Mouse (Mus musculus) neural tube, embryonic 13.5 days (tissue): Measurements from ENCODE around the gene Kcnj11. TPM values are rescaled to one million over a fixed set of nuclear protein-coding genes. Genes with fewer than 3 reads are reported as not detected.

Source experiments
- ATAC-seq: fragments of 200-750 bp; cut with Nextera tagmentation; 2 replicates; pipeline ENCODE4 v1.8.0; 2017; ENCODE audit warnings: low read depth, mild to moderate bottlenecking, moderate TSS enrichment, moderate library complexity
- H3K27ac ChIP-seq: fragments of 300-500 bp; sonication (generic); replicated peaks from 2 replicates; pipeline ENCODE4 v1.5.1; 2015; ENCODE audit warnings: moderate library complexity, mild to moderate bottlenecking, inconsistent platforms
- H3K27me3 ChIP-seq: fragments of 300-500 bp; sonication (generic); 2 replicates; pipeline ENCODE4 v1.6.1; 2015; ENCODE audit warnings: mild to moderate bottlenecking, inconsistent platforms
- H3K36me3 ChIP-seq: fragments of 300-500 bp; sonication (generic); 2 replicates; pipeline ENCODE4 v1.6.1; 2015; ENCODE audit warnings: mild to moderate bottlenecking, inconsistent platforms
- H3K4me1 ChIP-seq: fragments of 300-500 bp; sonication (generic); replicated peaks from 2 replicates; pipeline ENCODE4 v1.6.1; 2015; ENCODE audit warnings: inconsistent platforms
- H3K4me2 ChIP-seq: fragments of 300-500 bp; sonication (generic); 2 replicates; pipeline ENCODE4 v1.6.1; 2015; ENCODE audit warnings: inconsistent platforms, mild to moderate bottlenecking, moderate library complexity
- H3K4me3 ChIP-seq: fragments of 300-500 bp; sonication (generic); 2 replicates; pipeline ENCODE4 v1.5.1; 2015; ENCODE audit warnings: mild to moderate bottlenecking, inconsistent platforms
- H3K9ac ChIP-seq: fragments of 300-500 bp; sonication (generic); 2 replicates; pipeline ENCODE4 v1.6.1; 2015; ENCODE audit warnings: moderate library complexity, mild to moderate bottlenecking, inconsistent platforms
- H3K9me3 ChIP-seq: fragments of 300-500 bp; sonication (generic); 2 replicates; pipeline ENCODE4 v1.6.1; 2016; ENCODE audit warnings: inconsistent platforms
- WGBS: fragments of 180-500 bp; shearing (Covaris S2); methylation state at CpG from one replicate; pipeline ENCODE4 v1.1.7; 2015; 5-methylcytosine and 5-hydroxymethylcytosine counted together
- polyA plus RNA-seq: library from polyadenylated mRNA; unstranded; fragments of >200 nt; fragmentation: Nextera tagmentation; extraction: Ambion mirVana; gene quantifications from 2 replicates; pipeline ENCODE4 v1.2.1, GENCODE M21; 2015

Kcnj11 gene
- polyA plus RNA-seq, 1 experiment from 2014 or later: 1.7 TPM

GRCm38 (mm10) chr7:46103075-46103591 is 2.6 kb upstream of the Kcnj11 start:
- 62% methylated on average over 8 of the region's 8 CpGs for WGBS
- Histone ChIP-seq H3K4me2 (no peak overlapping the region), H3K27ac (peak overlapping the region; percentile 72), H3K4me1 (peaks cover 36% of the 10 kb centered on the region), H3K36me3 (no peaks in the 10 kb centered on the region), H3K27me3 (peaks cover 12% of the 10 kb centered on the region), H3K4me3 (no peak overlapping the region), H3K9ac (no peak overlapping the region), H3K9me3 (no peaks in the 10 kb centered on the region)
- ATAC-seq: 0 out of 2 replicates have a peak, but pooled peaks have one; percentile 8

- Histone ChIP-seq H3K4me3 (peak overlapping the region; percentile 56), H3K27ac (no peak overlapping the region), H3K9ac (peak overlapping the region; percentile 84), H3K27me3 (peaks cover 25% of the 10 kb centered on the region), H3K9me3 (no peaks in the 10 kb centered on the region), H3K4me2 (peak overlapping the region; percentile 73), H3K36me3 (no peaks in the 10 kb centered on the region), H3K4me1 (peaks cover 35% of the 10 kb centered on the region)
- WGBS: 80% methylated on average over 13 of the region's 13 CpGs
- ATAC-seq: no peak
These were observed 882 bp downstream of the Kcnj11 start for GRCm38 (mm10) chr7:46099682-46100081.

- H3K36me3 ChIP-seq: no peaks in the 10 kb centered on the region
- 94% methylated on average over 19 of the region's 19 CpGs for WGBS
- H3K9me3 ChIP-seq: no peaks in the 10 kb centered on the region
- H3K9ac ChIP-seq: no peak overlapping the region
- no peak overlapping the region for H3K4me3 ChIP-seq
- no peak overlapping the region for H3K4me2 ChIP-seq
- ATAC-seq: no peak
- peaks cover 27% of the 10 kb centered on the region for H3K4me1 ChIP-seq
- H3K27me3 ChIP-seq: peaks cover 25% of the 10 kb centered on the region
- H3K27ac ChIP-seq: no peak overlapping the region
These were observed 1.7 kb downstream of the Kcnj11 start for GRCm38 (mm10) chr7:46098919-46099286.

GRCm38 (mm10) chr7:46098221-46098918 is 2.2 kb downstream of the Kcnj11 start:
- Histone ChIP-seq H3K4me2 (no peak overlapping the region), H3K9ac (no peak overlapping the region), H3K4me1 (peaks cover 22% of the 10 kb centered on the region), H3K36me3 (no peaks in the 10 kb centered on the region), H3K4me3 (no peak overlapping the region), H3K27ac (no peak overlapping the region), H3K9me3 (no peaks in the 10 kb centered on the region), H3K27me3 (peaks cover 25% of the 10 kb centered on the region)
- WGBS: 84% methylated on average over 19 of the region's 19 CpGs
- ATAC-seq: no peak

GRCm38 (mm10) chr7:46097319-46097783 is 3.2 kb downstream of the Kcnj11 start:
- 0 out of 2 replicates have a peak overlapping the region, but pooled peaks have one; percentile 4 for H3K4me2 ChIP-seq
- H3K4me1 ChIP-seq: peaks cover 17% of the 10 kb centered on the region
- H3K27ac ChIP-seq: no peak overlapping the region
- no peak overlapping the region for H3K9ac ChIP-seq
- peaks cover 27% of the 10 kb centered on the region for H3K27me3 ChIP-seq
- no peak overlapping the region for H3K4me3 ChIP-seq
- H3K36me3 ChIP-seq: no peaks in the 10 kb centered on the region
- no peaks in the 10 kb centered on the region for H3K9me3 ChIP-seq
- no peak for ATAC-seq
- WGBS: 66% methylated on average over 4 of the region's 4 CpGs

GRCm38 (mm10) chr7:46096136-46096535 is 4.4 kb downstream of the Kcnj11 start:
- Histone ChIP-seq H3K4me2 (no peak overlapping the region), H3K27me3 (peaks cover 31% of the 10 kb centered on the region), H3K4me1 (peaks cover 17% of the 10 kb centered on the region), H3K36me3 (no peaks in the 10 kb centered on the region), H3K4me3 (no peak overlapping the region), H3K27ac (no peak overlapping the region), H3K9me3 (no peaks in the 10 kb centered on the region), H3K9ac (no peak overlapping the region)
- 3% methylated on average over 4 of the region's 4 CpGs for WGBS
- peak; percentile 11; the same call in 1 of the 2 replicates for ATAC-seq

GRCm38 (mm10) chr7:46092803-46093202 is 7.8 kb downstream of the Kcnj11 start:
- no peak for ATAC-seq
- Histone ChIP-seq H3K4me1 (peaks cover 2% of the 10 kb centered on the region; the same call in 1 of the 2 replicates), H3K9ac (no peak overlapping the region), H3K36me3 (no peaks in the 10 kb centered on the region), H3K27me3 (peaks cover 19% of the 10 kb centered on the region; the same call in 1 of the 2 replicates), H3K4me2 (no peak overlapping the region), H3K4me3 (no peak overlapping the region), H3K27ac (no peak overlapping the region), H3K9me3 (peaks cover 14% of the 10 kb centered on the region)
- WGBS: 35% methylated on average over 8 of the region's 8 CpGs

- peaks cover 20% of the 10 kb centered on the region for H3K36me3 ChIP-seq
- no peak overlapping the region for H3K4me3 ChIP-seq
- no peaks in the 10 kb centered on the region for H3K4me1 ChIP-seq
- H3K9me3 ChIP-seq: peaks cover 14% of the 10 kb centered on the region
- 0 out of 2 replicates have a peak, but pooled peaks cover 5% of the 10 kb centered on the region for H3K27me3 ChIP-seq
- ATAC-seq: no peak
- WGBS: 84% methylated on average over 6 of the region's 6 CpGs
- H3K4me2 ChIP-seq: no peak overlapping the region
- no peak overlapping the region for H3K27ac ChIP-seq
- H3K9ac ChIP-seq: no peak overlapping the region
These were observed 12.3 kb downstream of the Kcnj11 start for GRCm38 (mm10) chr7:46088241-46088640.

GRCm38 (mm10) chr7:46086378-46086777 is 14.2 kb downstream of the Kcnj11 start:
- 89% methylated on average over 6 of the region's 6 CpGs for WGBS
- Histone ChIP-seq H3K36me3 (peaks cover 39% of the 10 kb centered on the region), H3K9me3 (peaks cover 14% of the 10 kb centered on the region), H3K4me3 (no peak overlapping the region), H3K4me2 (no peak overlapping the region), H3K4me1 (no peaks in the 10 kb centered on the region), H3K27ac (no peak overlapping the region), H3K27me3 (no peaks in the 10 kb centered on the region), H3K9ac (no peak overlapping the region)
- no peak for ATAC-seq

GRCm38 (mm10) chr7:46084839-46085513 is 15.6 kb downstream of the Kcnj11 start:
- no peaks in the 10 kb centered on the region for H3K4me1 ChIP-seq
- no peak overlapping the region for H3K4me3 ChIP-seq
- no peak overlapping the region for H3K4me2 ChIP-seq
- no peak overlapping the region for H3K27ac ChIP-seq
- 75% methylated on average over 16 of the region's 16 CpGs for WGBS
- no peak overlapping the region for H3K9ac ChIP-seq
- peaks cover 53% of the 10 kb centered on the region for H3K36me3 ChIP-seq
- H3K27me3 ChIP-seq: no peaks in the 10 kb centered on the region
- ATAC-seq: no peak; the same call in 1 of the 2 replicates
- peaks cover 14% of the 10 kb centered on the region for H3K9me3 ChIP-seq

- H3K4me3 ChIP-seq: no peak overlapping the region
- 90% methylated on average over 10 of the region's 10 CpGs for WGBS
These were observed 16.5 kb downstream of the Kcnj11 start for GRCm38 (mm10) chr7:46084024-46084423.

GRCm38 (mm10) chr7:46077675-46078074 is 22.9 kb downstream of the Kcnj11 start:
- no peaks in the 10 kb centered on the region for H3K9me3 ChIP-seq
- 82% methylated on average over 12 of the region's 12 CpGs for WGBS
- H3K4me2 ChIP-seq: no peak overlapping the region
- H3K4me3 ChIP-seq: no peak overlapping the region
- no peaks in the 10 kb centered on the region for H3K4me1 ChIP-seq
- peaks cover 89% of the 10 kb centered on the region for H3K36me3 ChIP-seq
- H3K27ac ChIP-seq: no peak overlapping the region
- H3K27me3 ChIP-seq: no peaks in the 10 kb centered on the region
- H3K9ac ChIP-seq: no peak overlapping the region
- peak; percentile 53 for ATAC-seq

More at GRCm38 (mm10) chr7:46084024-46084423, 16.5 kb downstream of the Kcnj11 start:
- Histone ChIP-seq H3K36me3 (peaks cover 62% of the 10 kb centered on the region), H3K4me1 (no peaks in the 10 kb centered on the region), H3K4me2 (no peak overlapping the region), H3K9me3 (peaks cover 11% of the 10 kb centered on the region), H3K27me3 (no peaks in the 10 kb centered on the region), H3K27ac (no peak overlapping the region), H3K9ac (no peak overlapping the region)
- 0 out of 2 replicates have a peak, but pooled peaks have one; percentile 50 for ATAC-seq
